Mouse (Mus musculus) CH12F3 (cell line): ENCODE measurements around the gene Slc17a7.
"Not testable (repeated sequence)": the region's sequence is repeated elsewhere in the genome, so short reads cannot be mapped to it uniquely, and the experiment has no call there.

Experiments
- in situ Hi-C: fragments of 300-500 bp; cut with MboI; formaldehyde crosslinking; loops from 2 replicates; pipeline ENCODE4 v1.14.3; 2020; ENCODE audit warnings: low sequenced_read_pairs

Gene Slc17a7

GRCm38 (mm10) chr7:45154096-45154992 is 9.4 kb upstream of the Slc17a7 start, which contains the start of the genes Pih1d1 and Aldh16a1:
Gene Pih1d1 (plus strand): TSS chr7:45154303.
Gene Aldh16a1 (minus strand): TSS chr7:45154584.
- in situ Hi-C loops: no loop called here

- in situ Hi-C loops: loop anchor here (5.0 kb wide), 1 partner anchor 37 kb away; no protein-coding TSS in a partner anchor
Measured at GRCm38 (mm10) chr7:45154993-45155514, 8.7 kb upstream of the Slc17a7 start.

- in situ Hi-C loops: loop anchor here (5.0 kb wide), 1 partner anchor 37 kb away; no protein-coding TSS in a partner anchor
Measured at GRCm38 (mm10) chr7:45155590-45155989, 8.2 kb upstream of the Slc17a7 start.

GRCm38 (mm10) chr7:45156206-45156605 is 7.5 kb upstream of the Slc17a7 start:
- in situ Hi-C loops: loop anchor here (5.0 kb wide), 1 partner anchor 36 kb away; no protein-coding TSS in a partner anchor

- in situ Hi-C loops: loop anchor here (5.0 kb wide), 1 partner anchor 35 kb away; no protein-coding TSS in a partner anchor
Measured at GRCm38 (mm10) chr7:45157459-45157858, 6.3 kb upstream of the Slc17a7 start.

- in situ Hi-C loops: loop anchor here (5.0 kb wide), 1 partner anchor 33 kb away; no protein-coding TSS in a partner anchor
Measured at GRCm38 (mm10) chr7:45158991-45159390, 4.8 kb upstream of the Slc17a7 start.

GRCm38 (mm10) chr7:45160316-45160800 is 3.4 kb upstream of the Slc17a7 start:
- in situ Hi-C loops: no loop called here

- in situ Hi-C loops: no loop called here
Measured at GRCm38 (mm10) chr7:45160866-45161265, 2.9 kb upstream of the Slc17a7 start.

GRCm38 (mm10) chr7:45161612-45162473 is 1.9 kb upstream of the Slc17a7 start:
- in situ Hi-C loops: no loop called here

GRCm38 (mm10) chr7:45162551-45162950 is 1.2 kb upstream of the Slc17a7 start:
- in situ Hi-C loops: no loop called here

GRCm38 (mm10) chr7:45162996-45163615 is 643 bp upstream of the Slc17a7 start:
- in situ Hi-C loops: no loop called here

GRCm38 (mm10) chr7:45164833-45165232 is 1.1 kb downstream of the Slc17a7 start:
- in situ Hi-C loops: no loop called here

GRCm38 (mm10) chr7:45165701-45166100 is 2.0 kb downstream of the Slc17a7 start:
- in situ Hi-C loops: no loop called here

GRCm38 (mm10) chr7:45166950-45167401 is 3.2 kb downstream of the Slc17a7 start:
- in situ Hi-C loops: no loop called here

- in situ Hi-C loops: no loop called here
Measured at GRCm38 (mm10) chr7:45167761-45168445, 4.2 kb downstream of the Slc17a7 start.

GRCm38 (mm10) chr7:45168656-45169055 is 4.9 kb downstream of the Slc17a7 start:
- in situ Hi-C loops: no loop called here

GRCm38 (mm10) chr7:45169495-45169894 is 5.7 kb downstream of the Slc17a7 start:
- in situ Hi-C loops: no loop called here

- in situ Hi-C loops: no loop called here
Measured at GRCm38 (mm10) chr7:45172974-45173373, 9.2 kb downstream of the Slc17a7 start.

GRCm38 (mm10) chr7:45173772-45174171 is 10.0 kb downstream of the Slc17a7 start:
- in situ Hi-C loops: not testable (repeated sequence)
